Mouse (Mus musculus) small intestine, adult 2 months (tissue): ENCODE measurements around the gene Trim60.

Experiments
- CTCF ChIP-seq: fragments of 200-500 bp; IDR thresholded peaks from 2 replicates; pipeline ENCODE4 v1.5.1; 2012; ENCODE audit warnings: low read depth, mild to moderate bottlenecking, control low read depth, inconsistent platforms, low read length, moderate library complexity, mixed read lengths; ENCODE audit not compliant: insufficient replicate concordance, insufficient read length; ENCODE audit errors: extremely low read depth
- POLR2A ChIP-seq: fragments of 200-500 bp; IDR thresholded peaks from 2 replicates; pipeline ENCODE4 v1.6.1; 2012; ENCODE audit warnings: low read depth, mild to moderate bottlenecking, control low read depth, inconsistent platforms, low read length, moderate library complexity

GRCm38 (mm10) chr8:65033056-65033455, 14.7 kb upstream of the Trim60 start:
- TF ChIP-seq CTCF = no peak
- TF ChIP-seq POLR2A = no peak
